Mouse (Mus musculus): ENCODE results near the gene Ldoc1. TPM values are rescaled to one million over a fixed set of nuclear protein-coding genes. Genes with fewer than 3 reads are reported as not detected.

The Ldoc1 gene
- polyA plus RNA-seq (2017; shearing (Covaris generic)), result not detected

DNA sequence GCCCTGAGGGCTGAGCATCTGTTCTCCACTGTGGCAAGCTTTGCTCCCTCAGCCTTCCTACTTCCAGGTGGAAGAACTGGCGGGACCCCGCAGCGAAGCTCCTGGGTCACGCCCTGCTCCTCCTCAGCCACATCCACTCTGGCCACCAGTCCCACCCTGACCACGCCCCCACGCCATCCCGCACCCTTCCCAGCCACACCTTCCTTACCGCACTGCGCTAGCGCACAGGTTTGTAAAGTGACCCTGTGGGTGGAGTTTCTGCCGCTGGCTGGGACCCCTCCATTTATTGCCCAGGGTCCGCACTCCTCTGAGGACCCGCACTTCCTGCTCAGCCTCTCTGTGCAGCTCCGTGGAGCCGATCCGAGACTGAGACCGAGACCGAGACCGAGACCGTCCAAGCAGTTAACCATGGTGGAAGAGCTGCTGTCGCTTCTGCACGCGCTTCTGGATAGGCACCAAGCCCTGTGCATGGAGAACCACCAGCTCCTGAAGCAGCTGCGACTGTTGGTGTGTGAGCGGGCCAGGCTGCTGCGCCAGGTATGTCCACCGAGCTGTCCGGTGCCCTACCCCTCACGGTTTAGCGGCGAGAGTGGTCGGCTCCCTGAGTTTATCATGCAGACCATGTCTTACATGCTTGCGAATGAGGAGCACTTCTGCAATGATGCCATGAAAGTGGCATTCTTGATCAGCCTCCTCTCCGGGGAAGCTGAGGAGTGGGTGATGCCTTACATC is at the start of gene Ldoc1:
Gene Ldoc1, plus strand, starts transcription at position 196 of the 732 bp plus-strand sequence.

Data from effector memory CD4-positive, alpha-beta T cell, adult 5 months (primary cell).